Comparison of ENCODE assay signal across 8 mouse cellular contexts in genomic region chr9:55151096-55151495, GRCm38 (mm10). TPM values are rescaled to one million over a fixed set of nuclear protein-coding genes. Genes with fewer than 3 reads are reported as not detected.
DNase-seq lines count a peak whose midpoint lies in the region; ATAC-seq and TF ChIP-seq lines count a peak whose summit lies in the region.

No protein-coding gene starts in this region.

- DNase-seq in kidney, postnatal 0 days (ENCODE audit: low spot score): no peak
- DNase-seq in kidney, adult 11 months: no peak
- DNase-seq in embryonic facial prominence, embryonic 10.5 days (ENCODE audit: low spot score): no peak
- no peak for DNase-seq in MN1 (ENCODE audit: low spot score)

- TF ChIP-seq CTCF in kidney, postnatal 0 days (IDR thresholded peaks at IDR 0.05; ENCODE audit: low read depth): no peak

- H3K27ac ChIP-seq in kidney, postnatal 0 days: no peak overlapping the region
- H3K27ac ChIP-seq in embryonic facial prominence, embryonic 10.5 days (replicated peaks): no peak overlapping the region
- H3K27ac ChIP-seq in forebrain, embryonic 15.5 days (replicated peaks): no peak overlapping the region
- H3K27ac ChIP-seq in liver, embryonic 15.5 days (replicated peaks): 0 out of 2 replicates have a peak overlapping the region, but pooled peaks have one; percentile 1

- no peaks in the 10 kb centered on the region for H3K27me3 ChIP-seq in kidney, postnatal 0 days (ENCODE audit: insufficient read depth, low read length)
- peaks cover 10% of the 10 kb centered on the region for H3K27me3 ChIP-seq in embryonic facial prominence, embryonic 10.5 days (replicated peaks; ENCODE audit: low read depth, poor library complexity, severe bottlenecking)
- no peaks in the 10 kb centered on the region for H3K27me3 ChIP-seq in forebrain, embryonic 15.5 days
- 0 out of 2 replicates have a peak, but pooled peaks cover 3% of the 10 kb centered on the region for H3K27me3 ChIP-seq in liver, embryonic 15.5 days

- no peaks in the 10 kb centered on the region for H3K9me3 ChIP-seq in kidney, postnatal 0 days (replicated peaks; ENCODE audit: low read length)
- H3K9me3 ChIP-seq in embryonic facial prominence, embryonic 10.5 days: no peaks in the 10 kb centered on the region
- no peaks in the 10 kb centered on the region for H3K9me3 ChIP-seq in forebrain, embryonic 15.5 days
- H3K9me3 ChIP-seq in liver, embryonic 15.5 days (replicated peaks): no peaks in the 10 kb centered on the region

- ATAC-seq in kidney, postnatal 0 days (replicated peaks; ENCODE audit: low FRiP score, low read depth): no peak
- ATAC-seq in forebrain, embryonic 15.5 days (replicated peaks): no peak
- ATAC-seq in liver, embryonic 15.5 days (ENCODE audit: insufficient read depth): no peak
- no peak for ATAC-seq in activated CD4-positive, CD25-positive, alpha-beta regulatory T cell, adult 4 months
- ATAC-seq in cerebellum, adult (ENCODE audit: insufficient number of reproducible peaks, low FRiP score, low TSS enrichment): no peak

- H3K4me3 ChIP-seq in kidney, postnatal 0 days (replicated peaks; ENCODE audit: low read depth, low read length): no peak overlapping the region
- peak overlapping the region; percentile 91 for H3K4me3 ChIP-seq in embryonic facial prominence, embryonic 10.5 days
- H3K4me3 ChIP-seq in forebrain, embryonic 15.5 days: peak overlapping the region; percentile 72
- H3K4me3 ChIP-seq in liver, embryonic 15.5 days (replicated peaks): peak overlapping the region; percentile 92

- H3K4me2 ChIP-seq in kidney, postnatal 0 days (ENCODE audit: low read length): 0 out of 2 replicates have a peak overlapping the region, but pooled peaks have one; percentile 91
- peak overlapping the region; percentile 93 for H3K4me2 ChIP-seq in forebrain, embryonic 15.5 days (replicated peaks)
- peak overlapping the region; percentile 94 for H3K4me2 ChIP-seq in liver, embryonic 15.5 days

- 0 out of 2 replicates have a peak, but pooled peaks cover 3% of the 10 kb centered on the region for H3K4me1 ChIP-seq in kidney, postnatal 0 days (replicated peaks; ENCODE audit: insufficient read depth, low read length)
- H3K4me1 ChIP-seq in embryonic facial prominence, embryonic 10.5 days: peaks cover 24% of the 10 kb centered on the region
- peaks cover 28% of the 10 kb centered on the region for H3K4me1 ChIP-seq in forebrain, embryonic 15.5 days
- H3K4me1 ChIP-seq in liver, embryonic 15.5 days (replicated peaks): peaks cover 32% of the 10 kb centered on the region

- no peaks in the 10 kb centered on the region for H3K36me3 ChIP-seq in kidney, postnatal 0 days (ENCODE audit: insufficient read depth, low read length)
- peaks cover 12% of the 10 kb centered on the region for H3K36me3 ChIP-seq in embryonic facial prominence, embryonic 10.5 days (replicated peaks)
- H3K36me3 ChIP-seq in forebrain, embryonic 15.5 days: no peaks in the 10 kb centered on the region
- H3K36me3 ChIP-seq in liver, embryonic 15.5 days (replicated peaks): no peaks in the 10 kb centered on the region

- H3K9ac ChIP-seq in kidney, postnatal 0 days (ENCODE audit: low read depth, low read length): no peak overlapping the region
- 0 out of 2 replicates have a peak overlapping the region, but pooled peaks have one; percentile 15 for H3K9ac ChIP-seq in forebrain, embryonic 15.5 days (replicated peaks)
- peak overlapping the region; percentile 82; the same call in 1 of the 2 replicates for H3K9ac ChIP-seq in liver, embryonic 15.5 days

RNA-seq across cellular contexts. Expression of gene Ube2q2, which starts 2.4 kb away (rescaled TPM):
- 29.7 and 30.5 TPM in 2 replicates for polyA plus RNA-seq in kidney, postnatal 0 days (2015; fragmentation: Nextera tagmentation; extraction: Ambion mirVana)
- polyA plus RNA-seq in embryonic facial prominence, embryonic 10.5 days (2016; fragmentation: Nextera tagmentation; extraction: Ambion mirVana): 37.7 and 42.2 TPM in 2 replicates
- polyA plus RNA-seq in forebrain, embryonic 15.5 days (2015; fragmentation: Nextera tagmentation; extraction: Ambion mirVana): 34.8 and 38.2 TPM in 2 replicates
- polyA plus RNA-seq in liver, embryonic 15.5 days (2015; fragmentation: Nextera tagmentation; extraction: Ambion mirVana): 10.9 and 12.1 TPM in 2 replicates
- 10 to 100 TPM in 1 of 2 experiments, 1 to 10 TPM in 1; 9.3 to 13.0 TPM for polyA plus RNA-seq in activated CD4-positive, CD25-positive, alpha-beta regulatory T cell, adult 4 months (2017; shearing (Covaris generic))

RNA-seq across cellular contexts. Expression of gene Fbxo22, which starts 57.6 kb away (rescaled TPM):
- polyA plus RNA-seq in kidney, postnatal 0 days (2015; fragmentation: Nextera tagmentation; extraction: Ambion mirVana): 42.6 and 53.5 TPM in 2 replicates
- polyA plus RNA-seq in embryonic facial prominence, embryonic 10.5 days (2016; fragmentation: Nextera tagmentation; extraction: Ambion mirVana): 74.2 and 75.5 TPM in 2 replicates
- 86.7 and 90.4 TPM in 2 replicates for polyA plus RNA-seq in forebrain, embryonic 15.5 days (2015; fragmentation: Nextera tagmentation; extraction: Ambion mirVana)
- 18.4 and 19.9 TPM in 2 replicates for polyA plus RNA-seq in liver, embryonic 15.5 days (2015; fragmentation: Nextera tagmentation; extraction: Ambion mirVana)
- 10 to 100 TPM; 44.7 to 50.1 TPM for polyA plus RNA-seq in activated CD4-positive, CD25-positive, alpha-beta regulatory T cell, adult 4 months (2017; shearing (Covaris generic))
